Mouse (Mus musculus) adrenal gland, adult 2 months (tissue): ENCODE measurements at regions not wholly inside any gene's neighbourhood (a gene's known extent, or its start where the extent isn't known, plus 50 kb on each side); places are given as distances from the start of the nearest gene placed in this dataset.

Experiments
- DNase-seq: peaks from one replicate; pipeline ENCODE4 v3.0.0; 2021

DNA sequence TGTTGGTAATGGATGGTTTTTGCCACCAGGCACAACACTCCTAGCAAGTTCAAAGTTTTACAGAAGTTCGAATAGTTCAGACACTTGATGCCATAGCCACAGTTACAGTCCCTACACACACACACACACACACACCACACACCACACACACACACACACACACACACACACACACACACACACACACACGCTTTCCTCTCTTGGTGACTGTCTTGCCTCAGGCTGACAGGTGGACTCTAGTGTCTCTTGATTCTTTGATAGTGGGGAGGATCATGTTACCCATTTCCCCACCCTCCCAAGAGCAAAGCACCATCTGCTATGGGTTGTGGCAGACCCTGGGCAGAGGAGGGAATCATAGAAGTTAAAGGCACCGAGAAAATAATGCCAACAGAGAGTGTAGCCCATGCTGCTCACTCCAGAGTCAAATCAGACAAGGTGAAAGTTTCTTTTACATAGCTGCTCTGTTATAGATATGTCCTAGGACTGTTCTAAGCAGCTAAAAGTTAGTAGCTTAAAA, 75.9 kb downstream of the Klhl25 start:
- no peak for DNase-seq

DNA sequence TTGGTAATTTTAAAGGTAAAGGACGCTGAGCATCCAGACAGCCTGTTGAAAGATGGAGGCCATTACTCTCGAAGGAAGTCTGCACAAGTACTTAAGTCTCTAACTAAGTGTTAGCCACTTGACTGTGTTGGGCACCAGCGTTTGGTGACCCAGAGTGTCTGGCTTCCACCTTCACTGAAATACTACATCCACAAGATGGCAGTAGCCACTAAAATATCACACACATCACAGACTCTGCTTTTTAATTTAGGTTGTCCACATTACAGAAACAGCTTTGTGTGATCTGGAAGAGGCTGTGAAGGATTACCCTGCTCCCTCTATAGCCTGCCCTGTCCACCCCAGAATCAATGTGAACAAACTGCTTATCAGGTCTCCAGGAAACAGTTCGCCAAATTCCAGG, 79.4 kb downstream of the Klhl25 start:
- peak; percentile 7 for DNase-seq

DNA sequence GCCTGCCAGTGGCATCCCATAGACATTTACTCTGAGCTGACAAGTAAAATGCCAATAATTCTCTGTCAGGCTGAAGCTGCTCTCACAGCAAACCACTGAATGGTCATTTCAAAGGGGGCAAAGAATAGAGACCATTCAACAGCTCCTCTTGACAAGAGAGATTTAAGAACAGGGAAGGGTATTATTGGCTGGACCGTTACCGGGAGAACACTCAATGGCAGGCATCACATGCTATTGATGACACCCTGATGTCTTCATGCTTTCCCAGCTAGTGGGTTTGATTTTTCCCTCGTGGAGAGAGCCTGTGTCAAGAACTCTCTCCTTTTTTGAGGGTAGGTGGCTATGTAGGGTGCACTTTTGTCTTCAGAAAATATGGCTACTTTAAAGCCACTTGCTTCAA, 95.7 kb downstream of the Klhl25 start:
- no peak for DNase-seq

DNA sequence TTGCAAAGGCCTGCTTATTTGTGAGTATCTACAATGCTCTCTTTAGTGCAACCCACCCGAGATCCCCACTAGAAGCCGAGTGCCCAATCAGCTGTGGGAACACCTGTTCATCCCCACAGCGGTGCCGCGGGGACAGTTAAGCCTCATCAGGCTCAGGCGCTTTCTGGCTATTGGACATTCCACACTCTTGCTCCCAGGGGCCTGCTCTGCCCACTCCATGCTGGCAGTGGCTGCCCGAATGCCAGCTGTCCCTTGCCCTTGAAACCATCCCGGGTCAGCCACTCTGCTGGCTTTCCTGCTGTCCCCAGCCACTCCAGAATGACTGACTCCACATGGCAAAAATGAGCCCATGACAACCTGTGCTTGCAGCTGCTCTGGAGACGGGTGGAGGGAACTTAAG, 107.6 kb downstream of the Klhl25 start:
- DNase-seq = no peak

DNA sequence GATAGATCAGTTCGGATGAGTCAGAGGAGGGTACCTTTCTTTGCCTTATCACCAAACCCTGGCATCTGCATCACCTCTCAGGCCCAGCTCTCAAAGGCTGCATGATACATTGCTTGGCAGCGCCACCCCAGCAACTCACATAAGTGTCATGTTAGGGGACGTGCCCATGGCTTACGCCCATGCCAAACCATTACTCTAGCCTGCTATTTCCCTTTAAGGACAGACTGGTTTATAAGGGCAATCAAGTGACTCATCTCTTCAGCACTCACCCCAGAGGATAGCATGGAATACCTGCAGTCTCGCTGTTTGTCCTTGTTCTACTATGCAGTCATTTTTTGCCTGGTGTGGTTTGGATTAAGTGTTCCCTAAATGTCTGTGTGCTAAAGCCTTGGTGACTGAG, 109.3 kb downstream of the Klhl25 start:
- DNase-seq = peak; percentile 12

DNA sequence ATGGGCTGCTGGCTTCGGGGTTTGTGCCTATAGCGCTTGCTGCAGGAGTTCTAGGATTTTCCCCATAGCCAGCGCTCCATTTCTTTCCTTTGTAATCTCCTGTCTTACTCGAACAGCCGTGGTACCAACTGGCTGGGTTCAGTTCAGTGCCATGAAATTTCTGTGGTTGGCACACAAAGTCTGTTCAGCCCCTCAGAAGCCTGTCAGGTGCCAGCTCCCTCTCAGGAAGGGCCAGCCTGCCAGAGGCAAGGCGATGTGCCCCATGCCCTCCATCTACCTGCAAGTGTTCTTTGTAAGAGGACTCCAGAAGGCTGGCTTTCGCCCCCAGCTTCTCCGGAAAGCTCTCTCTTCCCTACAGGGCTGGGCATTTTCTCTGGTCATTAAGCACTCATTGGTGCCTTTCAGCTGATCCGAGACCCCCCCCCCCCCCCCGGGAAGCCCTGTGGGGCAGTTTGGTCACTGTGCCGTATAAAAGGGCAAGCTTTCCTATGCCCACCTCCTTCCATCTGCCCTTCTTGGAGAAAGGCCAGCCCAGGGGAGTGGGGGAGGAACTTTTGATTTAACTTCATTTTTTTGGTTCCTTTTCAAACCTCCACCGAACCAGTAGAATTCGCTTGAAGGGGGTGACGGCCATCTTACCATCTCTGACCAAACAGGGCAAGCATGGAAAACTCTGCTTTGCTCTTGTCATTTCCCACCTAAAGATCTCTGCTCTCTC, 112.0 kb downstream of the Klhl25 start:
- no peak for DNase-seq

DNA sequence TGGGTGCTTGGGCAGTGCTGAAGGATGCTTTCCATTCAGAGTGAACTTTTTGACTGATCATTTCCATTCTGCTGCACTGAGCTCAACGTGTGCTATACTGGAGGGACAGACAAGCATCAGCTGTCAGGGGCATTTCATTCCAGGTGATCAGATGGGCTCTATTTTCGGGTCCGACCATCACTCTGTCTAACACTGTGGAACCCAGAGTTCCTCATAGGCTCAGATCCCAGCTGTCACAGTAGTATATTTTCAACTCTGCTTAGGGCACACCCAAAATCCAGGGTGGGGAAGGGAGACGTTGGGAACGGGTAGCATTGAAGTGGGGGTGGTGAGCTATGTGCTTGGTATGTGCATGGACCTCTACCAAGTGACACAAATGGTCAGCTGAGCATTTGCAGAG, 120.1 kb downstream of the Klhl25 start:
- no peak for DNase-seq

DNA sequence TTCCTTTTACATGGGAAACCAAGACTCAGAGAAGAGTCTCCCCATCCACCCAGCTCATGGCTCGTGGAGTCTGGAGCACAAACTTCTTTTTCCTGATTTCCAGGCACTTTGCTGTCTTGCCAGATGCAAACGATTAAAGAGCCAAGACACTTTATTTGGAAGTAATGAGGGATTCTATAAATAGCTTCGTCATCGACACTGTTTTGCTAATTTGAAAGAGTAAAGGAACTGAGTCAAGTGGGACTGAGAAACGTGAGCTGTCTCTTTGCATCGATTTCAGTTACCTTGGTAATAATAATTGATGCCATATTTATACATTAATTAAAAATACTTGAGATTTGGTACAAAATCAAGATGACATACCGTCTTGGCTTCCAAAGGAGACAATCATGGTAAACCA, 122.8 kb downstream of the Klhl25 start:
- DNase-seq = no peak

DNA sequence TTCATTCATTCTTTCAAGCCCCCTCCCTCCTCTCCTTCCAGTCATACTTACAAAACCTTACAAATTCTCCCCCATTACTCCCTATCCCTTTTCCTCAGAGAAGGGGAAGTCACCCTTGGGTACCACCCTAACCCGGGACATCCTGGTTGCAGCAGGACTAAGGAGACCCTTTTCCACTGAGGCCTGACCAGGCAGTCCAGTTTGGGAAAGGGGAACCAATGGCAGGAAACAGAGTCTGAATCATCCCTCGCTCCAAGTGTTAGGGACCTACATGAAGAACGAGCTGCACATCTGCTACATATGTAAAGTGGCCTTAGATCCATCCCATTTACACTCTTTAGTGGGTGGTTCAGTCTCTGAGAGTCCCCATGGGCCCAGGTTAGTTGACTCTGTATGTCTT, 123.6 kb downstream of the Klhl25 start:
- no peak for DNase-seq

DNA sequence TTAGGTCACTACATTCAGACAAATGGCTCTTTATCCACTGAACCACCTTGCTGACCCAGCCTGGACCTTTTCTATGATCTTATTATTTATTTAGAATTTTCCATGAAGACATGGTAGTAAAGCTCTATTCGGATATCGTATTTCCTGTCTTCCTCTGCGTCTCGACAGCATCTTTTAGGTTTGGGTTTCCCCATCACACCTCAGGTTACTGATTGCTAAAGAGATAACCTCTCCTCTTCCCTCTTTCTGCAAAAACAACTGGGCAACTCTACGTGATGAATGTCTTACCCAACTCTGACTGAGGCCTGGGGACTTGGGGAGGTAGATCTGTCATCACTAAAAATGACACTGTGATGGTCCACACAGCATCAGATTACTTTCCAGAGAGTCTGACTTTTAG, 133.4 kb downstream of the Klhl25 start:
- DNase-seq = no peak

DNA sequence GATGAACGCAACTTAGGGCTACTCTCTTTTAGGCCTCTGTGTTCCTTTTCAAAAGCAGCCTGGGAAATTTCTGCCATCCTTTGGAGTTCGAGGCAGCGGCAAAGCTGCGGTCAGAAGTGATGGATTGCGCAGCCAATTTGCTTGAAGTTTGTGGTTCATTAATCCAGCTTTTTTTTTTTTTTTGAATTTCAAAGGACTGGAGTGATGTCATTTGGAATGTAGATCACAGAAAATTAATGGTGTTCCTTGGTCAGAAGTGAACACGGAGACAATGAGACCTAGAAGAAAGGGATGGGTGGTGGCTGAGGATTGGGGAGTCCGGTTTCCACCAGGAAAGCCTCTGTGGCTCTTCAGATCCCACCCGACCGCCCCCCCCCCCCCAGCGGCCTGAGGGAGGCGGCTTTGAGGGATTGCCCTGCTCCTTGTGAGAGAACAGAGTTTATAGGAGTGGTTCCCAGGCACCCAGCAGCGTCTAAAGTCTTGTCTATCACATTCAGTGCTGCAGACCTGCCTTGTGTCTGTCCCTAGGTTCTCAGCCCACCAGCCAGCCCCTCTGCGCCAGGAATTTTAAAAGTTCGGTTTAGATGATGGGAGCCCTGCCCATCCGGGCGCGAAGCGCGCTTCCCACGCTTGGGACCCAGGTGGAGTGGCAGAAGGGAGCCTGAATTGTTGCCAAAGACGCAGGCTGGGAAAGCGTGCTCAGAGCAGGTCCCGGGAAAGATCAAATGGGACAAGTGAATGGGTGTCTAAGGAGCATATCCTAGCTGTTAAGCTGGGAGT, 135.1 kb downstream of the Klhl25 start:
- no peak for DNase-seq

DNA sequence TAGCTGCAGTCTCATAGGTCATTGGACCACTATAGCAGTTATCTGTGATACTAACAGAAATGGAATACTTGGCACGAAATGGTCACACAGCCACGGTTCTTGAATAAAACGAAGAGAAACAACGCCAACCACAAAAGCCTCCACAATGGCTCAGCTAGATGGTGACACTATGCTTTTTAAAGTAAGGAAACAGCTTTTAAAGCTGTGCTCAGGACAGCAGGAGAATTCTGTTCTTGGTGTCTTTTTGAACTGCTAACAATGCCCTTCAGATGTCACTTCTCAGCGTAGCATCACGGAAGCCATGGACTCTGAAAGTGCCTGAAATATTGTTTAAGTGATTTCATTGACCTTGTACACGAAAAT, 135.7 kb downstream of the Klhl25 start:
- no peak for DNase-seq

DNA sequence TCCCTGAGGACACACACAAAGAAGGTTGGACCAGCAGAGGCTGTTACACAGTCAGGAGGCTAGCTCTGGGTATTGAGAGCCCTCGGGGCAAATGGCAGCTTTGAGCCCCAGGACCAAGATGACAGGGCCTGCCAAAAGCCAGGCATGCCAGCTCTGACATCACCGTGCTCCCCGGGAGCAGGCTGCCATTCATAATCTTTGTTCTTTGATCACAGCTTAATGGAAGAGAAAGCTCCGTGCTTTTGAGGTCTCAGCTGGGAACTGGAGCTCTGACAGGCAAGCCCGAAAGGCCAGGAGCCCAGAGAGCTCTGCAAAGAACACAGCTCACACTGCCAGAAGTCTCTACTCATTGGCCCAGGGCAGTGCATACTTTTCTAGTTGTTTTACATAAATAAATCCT, 150.7 kb downstream of the Klhl25 start:
- DNase-seq = no peak

DNA sequence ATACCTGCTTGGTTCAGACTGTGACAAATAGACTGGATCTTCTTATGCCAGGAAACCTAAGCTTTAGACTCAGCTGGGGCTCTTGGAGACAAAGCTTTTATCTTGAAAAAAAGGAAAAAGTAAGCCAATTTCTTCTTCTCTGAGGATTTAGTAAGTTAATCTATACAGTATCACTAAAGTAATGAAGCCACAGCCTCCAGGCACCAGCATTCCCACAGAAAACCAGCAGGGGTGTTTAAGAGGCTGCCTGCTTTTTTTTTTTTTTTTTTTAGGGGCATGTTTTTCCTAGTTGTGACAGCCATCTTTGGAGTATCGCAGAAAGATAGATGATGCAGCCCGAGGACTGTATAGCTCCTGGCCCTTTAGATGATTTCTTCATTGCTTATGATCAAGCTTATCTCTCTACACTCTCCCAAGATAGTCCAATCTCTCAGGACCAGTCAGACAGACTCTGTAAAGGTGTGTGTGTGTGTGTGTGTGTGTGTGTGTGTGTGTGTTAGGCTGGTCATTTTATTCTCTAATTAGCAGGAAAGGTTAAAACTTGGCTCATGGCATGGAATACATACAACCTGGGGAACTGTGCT, 151.3 kb downstream of the Klhl25 start:
- no peak for DNase-seq

DNA sequence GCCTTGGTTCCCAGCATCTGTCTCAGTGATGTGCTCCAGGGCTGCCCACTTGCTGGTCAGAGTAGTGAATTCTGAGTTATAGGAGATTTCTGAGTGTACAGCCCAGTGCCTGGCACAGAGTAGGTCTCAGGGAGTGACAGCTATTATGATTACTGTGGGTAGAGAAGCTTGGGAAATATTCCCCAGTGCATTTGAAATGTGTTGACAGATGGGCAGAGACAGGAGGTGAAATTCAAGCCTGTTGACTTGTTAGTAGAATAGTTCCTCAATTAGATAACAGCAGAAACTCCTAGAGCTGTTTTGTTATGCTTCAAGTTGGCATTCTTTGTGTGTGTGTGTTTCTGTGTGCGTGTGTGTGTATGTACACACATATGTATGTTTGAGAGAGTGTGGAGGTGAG, 152.9 kb downstream of the Klhl25 start:
- DNase-seq = no peak

DNA sequence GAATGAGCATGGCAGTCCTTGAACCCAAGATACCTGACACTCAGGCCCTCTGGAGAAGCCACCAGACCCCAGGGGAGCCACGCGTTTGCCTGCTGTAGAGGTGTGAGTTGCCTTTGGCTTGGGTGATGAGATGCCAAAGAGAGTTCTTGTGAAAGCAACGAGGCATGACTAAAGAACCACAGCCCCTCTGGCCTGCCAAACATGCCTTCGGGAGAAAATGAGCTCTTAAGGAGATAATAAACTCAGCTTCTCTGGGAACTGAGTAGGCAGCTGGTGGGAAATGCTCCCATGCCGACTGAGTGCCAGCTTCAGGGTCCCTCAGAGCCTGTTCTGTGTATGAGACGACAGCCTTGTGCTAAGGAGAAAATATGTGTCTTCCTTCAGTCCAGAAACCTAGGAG, 160.1 kb downstream of the Klhl25 start:
- DNase-seq = no peak

DNA sequence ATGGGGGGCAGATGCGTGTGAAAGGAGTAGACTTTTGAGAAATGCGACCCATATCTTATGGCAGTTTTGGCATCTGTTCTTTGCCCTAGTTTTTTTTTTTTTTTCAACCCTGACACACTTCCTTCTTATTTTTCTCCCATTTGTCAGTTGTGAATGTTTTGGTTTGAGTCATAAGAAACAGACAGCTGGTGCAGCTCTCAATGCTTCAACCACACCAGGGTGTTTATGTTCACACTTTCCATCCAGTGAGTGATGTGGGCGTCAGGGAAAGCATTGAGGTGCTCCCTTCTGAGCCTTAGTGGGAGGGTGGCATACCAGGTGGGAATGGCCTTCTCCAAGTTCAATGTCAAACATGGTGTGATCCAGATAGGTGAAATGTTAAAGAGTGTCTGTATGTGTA, 181.9 kb upstream of the Agbl1 start:
- DNase-seq = no peak

DNA sequence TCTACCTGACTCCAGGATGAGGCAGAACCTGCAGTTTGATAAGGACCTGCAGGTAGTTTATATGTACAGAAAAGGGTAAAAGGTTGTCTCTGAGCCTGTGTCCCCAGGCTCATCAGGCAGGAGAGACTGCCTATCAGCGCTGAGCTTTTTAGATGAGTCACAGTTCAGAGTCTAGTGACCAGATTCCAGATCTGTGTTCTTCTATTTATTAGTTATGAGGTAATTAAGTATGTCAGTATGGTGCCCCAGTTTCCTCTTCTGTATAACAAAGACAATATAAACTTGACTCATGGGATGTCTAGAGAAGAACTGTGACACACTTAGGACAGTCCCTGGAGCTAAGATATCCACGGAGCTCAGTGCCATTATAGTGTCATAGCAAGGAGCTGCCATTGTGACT, 180.3 kb upstream of the Agbl1 start:
- no peak for DNase-seq

DNA sequence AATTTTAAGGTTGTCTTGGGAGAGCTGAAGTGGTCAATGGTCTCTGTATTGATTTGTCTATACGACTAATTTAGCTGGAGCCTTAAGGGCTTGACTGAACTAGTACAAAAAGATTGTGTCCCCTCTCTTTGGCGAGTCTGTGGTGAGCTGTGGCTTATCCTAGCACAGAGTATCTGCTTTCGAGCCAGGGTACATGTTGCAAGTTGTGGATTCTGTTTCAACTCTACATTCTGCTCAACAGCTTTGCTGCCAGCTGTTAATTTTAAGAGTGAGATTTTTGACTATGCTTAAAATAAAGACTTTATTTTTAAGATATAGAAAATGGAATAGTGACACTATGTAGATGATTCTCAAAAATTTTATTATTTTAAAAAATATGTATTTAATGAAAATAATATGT, 175.8 kb upstream of the Agbl1 start:
- DNase-seq = no peak

DNA sequence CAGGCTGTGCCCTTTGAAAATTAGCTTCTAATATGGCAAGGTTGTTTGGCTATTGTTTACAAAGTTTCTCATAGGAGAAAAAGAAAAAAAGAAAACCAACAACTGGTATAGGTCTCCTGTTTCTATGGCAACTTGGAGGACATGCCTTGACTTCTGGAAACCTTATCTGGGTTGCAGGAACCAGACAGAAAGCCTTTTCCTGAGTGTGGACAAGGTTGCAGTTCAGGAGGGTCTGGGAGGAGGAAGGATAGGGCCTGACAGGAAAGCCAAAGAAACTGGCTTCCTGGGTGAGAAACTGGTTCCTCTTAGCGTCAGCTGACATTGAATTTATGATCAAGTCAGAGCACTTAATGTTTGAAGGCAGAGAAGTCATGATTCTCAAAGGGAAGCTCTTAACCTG, 130.5 kb upstream of the Agbl1 start:
- DNase-seq = no peak

DNA sequence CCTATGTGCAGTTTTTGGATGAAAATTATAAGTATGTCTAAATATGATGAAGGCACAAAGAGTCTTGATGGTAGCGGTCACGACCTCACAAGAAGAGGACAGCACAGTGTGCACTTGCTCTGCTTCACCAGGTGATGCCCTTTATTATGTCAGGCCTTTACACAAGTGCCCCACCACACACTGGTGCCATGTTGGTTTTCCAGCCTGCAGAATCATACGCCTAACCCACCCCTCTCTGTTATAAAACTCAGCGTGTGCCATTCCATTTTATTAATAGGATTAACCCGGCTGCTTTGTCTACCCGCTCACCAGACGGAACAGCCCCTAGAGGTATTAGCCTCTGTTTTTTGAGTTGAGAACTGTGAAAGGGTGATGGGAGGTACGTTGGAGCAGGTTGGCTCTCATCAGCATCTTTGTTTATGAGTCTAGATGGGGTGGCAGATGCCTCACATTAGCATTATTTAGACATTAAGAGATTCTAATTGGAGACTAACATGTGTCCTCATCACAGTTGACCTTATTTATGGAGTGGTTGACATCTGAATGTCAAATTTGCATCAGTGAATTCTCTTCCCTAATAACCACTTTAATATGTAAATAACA, 108.3 kb upstream of the Agbl1 start:
- no peak for DNase-seq

DNA sequence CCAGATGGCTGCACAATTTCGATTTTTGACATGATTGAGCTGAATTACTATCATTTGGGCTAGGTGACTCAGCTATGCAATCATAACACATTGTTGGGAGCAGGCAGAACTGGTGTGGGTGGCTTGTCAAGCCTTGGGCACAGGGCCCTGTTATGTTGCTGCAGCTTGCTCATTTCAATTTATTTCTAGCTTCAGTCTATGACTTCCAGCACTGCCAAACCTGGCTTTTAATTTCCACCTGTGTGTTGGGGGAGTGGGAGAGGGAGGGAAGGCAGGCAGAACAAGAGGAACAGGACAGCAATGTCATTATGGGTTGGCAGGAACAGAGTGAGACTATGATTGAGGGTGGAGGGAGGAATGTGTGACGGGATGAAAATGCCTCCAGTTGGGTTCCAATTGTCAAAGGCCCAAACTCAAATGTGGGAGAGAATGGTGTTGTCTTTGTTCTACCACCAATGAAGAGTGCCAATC, 102.0 kb upstream of the Agbl1 start:
- peak; percentile 42 for DNase-seq

DNA sequence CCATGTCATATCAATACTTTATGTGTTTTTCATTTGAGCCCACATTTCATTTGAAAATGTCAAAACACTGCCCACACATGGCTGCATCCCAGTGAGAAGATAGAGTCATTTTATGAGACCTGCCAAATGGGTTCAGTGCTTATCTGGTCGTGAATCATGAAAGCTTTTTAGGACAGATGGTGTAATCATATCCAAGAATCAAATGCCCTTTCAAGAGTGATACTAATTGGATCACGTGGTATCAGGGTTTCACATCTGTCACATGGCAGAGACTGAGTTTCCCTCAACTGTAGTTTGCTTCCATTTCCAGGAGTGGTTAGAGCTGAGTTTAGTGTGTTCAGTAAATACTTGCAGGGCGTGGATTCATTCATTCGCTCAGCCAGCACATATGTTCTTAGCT, 87.2 kb upstream of the Agbl1 start:
- no peak for DNase-seq
